Mouse (Mus musculus) thymus, postnatal 14 days (tissue): ENCODE measurements around the gene Cwc15.
A peak's percentile ranks its signal among the peaks of the same experiment; 100 is the strongest.

ENCODE experiments used
- DNase-seq: peaks from one replicate; pipeline ENCODE4 v3.0.0; 2021

Gene Cwc15

DNA sequence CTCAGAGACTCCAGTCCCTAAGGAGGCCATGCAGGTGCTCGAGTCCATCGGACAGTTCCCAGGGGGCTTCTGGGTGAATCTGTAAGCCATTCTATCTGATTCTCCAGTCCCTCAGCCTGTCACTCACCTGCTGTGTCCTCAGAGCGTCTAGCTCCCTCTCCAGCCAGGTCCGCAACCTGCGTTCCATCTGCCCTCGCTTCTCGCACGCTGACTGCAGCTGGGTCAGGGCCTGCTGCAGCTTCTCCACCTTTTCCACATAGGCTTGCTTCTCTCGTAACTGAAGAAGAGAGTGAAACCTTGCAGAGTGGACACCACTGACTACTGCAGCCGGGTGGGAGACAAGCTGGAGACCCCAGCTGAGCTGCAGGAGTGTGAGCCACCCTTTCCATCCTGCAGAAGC is 57.9 kb downstream of the Cwc15 start:
- no peak for DNase-seq

DNA sequence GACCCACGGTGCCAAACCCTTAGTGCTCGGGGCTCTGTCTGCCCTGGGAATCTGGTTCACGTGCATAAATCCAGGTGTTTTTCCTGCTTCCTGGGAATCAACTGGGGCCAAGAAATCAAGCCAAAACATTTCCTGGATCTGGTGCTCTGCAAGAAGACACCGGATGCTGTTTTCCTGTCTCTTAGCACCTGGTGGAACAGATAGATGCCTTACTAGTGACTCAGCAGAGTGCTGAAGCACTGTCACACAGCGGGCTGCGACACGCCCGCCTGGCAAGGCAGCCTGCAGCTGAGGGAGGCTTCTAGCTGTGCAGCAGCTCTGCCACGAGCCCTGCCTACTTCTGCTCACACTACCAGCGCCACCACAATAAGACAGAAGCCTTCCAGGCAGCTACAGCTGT is 59.0 kb downstream of the Cwc15 start:
- DNase-seq, result peak; percentile 81

DNA sequence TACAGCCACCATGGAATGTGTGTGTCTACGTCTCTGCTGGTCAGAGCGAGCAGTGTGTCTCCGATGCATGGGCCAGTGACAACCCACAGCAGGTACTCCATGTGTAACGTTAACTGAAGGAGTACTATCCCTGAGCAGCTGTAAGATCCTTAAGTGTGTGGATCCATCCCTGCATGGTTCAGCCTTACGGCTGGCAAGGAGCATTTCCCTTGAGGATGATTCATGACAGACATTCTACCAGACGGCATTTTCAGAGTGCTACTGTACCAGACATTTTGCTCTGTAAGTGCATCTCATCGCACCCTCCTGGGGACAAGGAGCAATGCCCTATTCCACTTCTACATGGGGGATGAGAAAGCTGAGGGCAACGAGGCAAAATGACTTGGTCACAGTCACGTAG is 59.6 kb downstream of the Cwc15 start:
- no peak for DNase-seq
